Mouse (Mus musculus): ENCODE results near the gene Erg. TPM values are rescaled to one million over a fixed set of nuclear protein-coding genes. Genes with fewer than 3 reads are reported as not detected.

The Erg gene
- total RNA-seq, 2 experiments from 2014 or later: 8.1 to 9.1 TPM

DNA sequence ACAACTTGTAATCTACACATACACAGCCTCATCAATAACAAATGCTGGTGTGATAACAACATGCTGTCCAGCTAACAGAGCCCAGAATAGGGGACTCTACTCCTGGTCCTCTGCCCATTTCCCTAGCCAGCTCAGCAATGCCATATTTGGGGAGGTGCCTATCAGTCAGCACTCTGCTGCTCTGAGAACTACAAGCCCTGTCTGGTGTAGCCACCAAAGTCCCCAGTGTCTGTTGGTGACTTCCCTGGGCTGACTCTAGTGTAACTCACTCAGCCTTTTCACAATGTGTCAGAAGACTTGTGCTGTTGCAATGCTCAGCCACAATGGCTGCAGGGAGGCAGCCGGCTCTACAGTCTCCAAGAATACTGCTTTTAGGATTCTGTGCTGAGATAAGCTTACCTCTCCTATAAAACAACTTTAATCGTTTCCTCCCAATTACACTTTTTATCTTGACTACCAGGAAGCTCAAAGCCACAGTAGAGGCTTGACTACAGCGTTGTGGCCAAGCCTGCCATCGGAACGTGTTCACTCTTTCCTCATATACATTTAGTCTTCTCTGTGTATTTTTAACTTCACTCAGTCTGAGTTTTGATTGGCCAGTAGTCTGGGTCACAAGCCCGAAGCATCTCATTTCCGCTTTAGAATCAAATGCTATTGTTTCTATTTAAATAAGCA lies 201.0 kb downstream of the Erg start:
- Histone ChIP-seq H3K27ac (no peak overlapping the region), H3K4me3 (no peak overlapping the region)
- DNase-seq: no peak
- TF ChIP-seq CTCF (IDR thresholded peaks at IDR 0.05): no peak
- intact Hi-C loops (cut with DNase I): no loop called here

DNA sequence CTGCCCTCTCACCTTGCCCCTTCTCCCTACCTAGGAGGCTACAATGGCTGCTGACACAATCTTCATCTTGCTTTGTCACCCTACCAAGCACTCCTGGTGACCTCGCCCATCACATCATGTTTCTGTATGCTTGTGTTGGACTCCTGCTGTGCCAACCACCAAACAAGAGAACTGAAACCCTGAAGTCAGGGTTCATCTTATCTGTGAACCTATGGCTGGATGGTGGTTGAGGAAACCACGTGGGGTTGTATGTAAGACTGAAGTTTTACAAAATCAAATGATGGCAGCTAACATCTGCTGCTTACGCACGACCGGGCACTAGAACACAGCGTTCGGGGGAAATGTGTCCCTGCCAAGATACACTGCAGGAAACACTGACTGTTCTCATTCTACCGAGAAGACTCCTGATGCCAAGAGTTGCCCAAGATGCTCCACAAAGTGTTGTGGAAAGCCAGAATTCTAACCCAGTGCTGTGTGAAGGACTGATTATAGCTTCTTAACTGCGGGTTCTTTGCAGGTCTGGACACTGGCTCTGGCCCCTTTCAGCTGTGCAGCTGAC lies 201.7 kb downstream of the Erg start:
- DNase-seq: no peak
- no peak overlapping the region for H3K4me3 ChIP-seq
- no peak overlapping the region for H3K27ac ChIP-seq
- intact Hi-C loops (cut with DNase I): no loop called here
- TF ChIP-seq CTCF (IDR thresholded peaks at IDR 0.05): no peak

DNA sequence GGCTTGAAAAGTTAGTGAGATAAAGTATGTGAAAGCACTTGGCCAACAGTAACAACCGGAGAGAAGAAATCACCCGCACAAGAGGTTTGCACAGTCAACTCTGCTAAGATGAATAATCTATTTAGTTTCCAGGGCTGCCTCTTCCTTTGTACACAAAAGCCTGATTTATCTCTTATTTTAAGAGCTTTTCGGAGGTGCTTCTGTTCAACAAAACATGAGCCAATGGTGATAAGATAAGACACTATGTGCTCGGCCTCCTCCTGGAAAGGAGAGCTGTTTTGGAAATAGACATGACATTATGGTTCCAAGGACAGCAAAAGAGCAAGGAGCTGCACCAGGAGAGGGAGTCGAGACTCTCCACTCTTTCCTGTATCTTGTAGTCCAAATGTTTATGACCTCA lies 204.1 kb downstream of the Erg start:
- intact Hi-C loops (cut with DNase I): no loop called here

DNA sequence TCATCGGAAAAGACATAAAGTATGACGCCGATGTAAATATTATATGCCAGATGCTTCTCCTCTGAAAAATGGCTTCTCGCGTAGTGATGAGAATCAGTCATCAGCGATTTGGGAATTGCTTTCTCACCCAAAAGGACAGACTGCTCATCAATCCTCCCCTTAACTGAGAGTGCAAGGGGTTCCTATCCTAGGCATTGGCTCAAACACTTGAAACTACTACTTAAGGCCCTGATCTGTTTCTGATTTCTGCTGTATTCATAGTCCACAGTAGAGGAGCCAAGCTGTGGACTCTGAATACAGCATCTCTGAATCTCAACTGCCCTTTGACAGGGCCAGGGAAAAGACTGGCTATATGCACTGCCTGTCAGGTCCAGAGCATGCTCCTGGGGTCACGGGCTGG lies 209.6 kb downstream of the Erg start:
- Histone ChIP-seq H3K4me3 (no peak overlapping the region), H3K27ac (no peak overlapping the region)
- intact Hi-C loops (cut with DNase I): no loop called here
- DNase-seq: no peak
- no peak for TF ChIP-seq CTCF (IDR thresholded peaks at IDR 0.05)

More for the DNA sequence above, 204.1 kb downstream of the Erg start:
- Histone ChIP-seq H3K27ac (no peak overlapping the region), H3K4me3 (no peak overlapping the region)
- DNase-seq: no peak
- no peak for TF ChIP-seq CTCF (IDR thresholded peaks at IDR 0.05)

DNA sequence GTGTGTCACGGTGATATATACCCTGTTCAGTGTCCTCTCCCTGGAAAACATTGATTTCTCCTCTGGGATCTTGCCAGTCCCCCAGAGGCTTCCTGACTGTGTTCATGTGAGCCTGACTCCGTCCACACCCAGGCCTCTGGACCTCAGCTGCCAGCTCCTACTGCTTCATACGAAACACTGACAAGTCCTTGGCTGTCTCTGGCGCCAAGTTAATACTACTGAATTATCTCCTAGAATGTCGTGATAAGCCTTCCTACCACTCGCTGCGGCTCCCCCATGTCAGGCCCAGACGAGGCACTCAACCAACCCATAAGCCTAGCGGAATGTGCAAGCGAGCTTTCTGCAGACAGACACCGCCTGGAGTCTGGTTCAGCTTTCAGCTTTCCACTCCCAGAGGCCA lies 210.0 kb downstream of the Erg start:
- no peak overlapping the region for H3K27ac ChIP-seq

DNA sequence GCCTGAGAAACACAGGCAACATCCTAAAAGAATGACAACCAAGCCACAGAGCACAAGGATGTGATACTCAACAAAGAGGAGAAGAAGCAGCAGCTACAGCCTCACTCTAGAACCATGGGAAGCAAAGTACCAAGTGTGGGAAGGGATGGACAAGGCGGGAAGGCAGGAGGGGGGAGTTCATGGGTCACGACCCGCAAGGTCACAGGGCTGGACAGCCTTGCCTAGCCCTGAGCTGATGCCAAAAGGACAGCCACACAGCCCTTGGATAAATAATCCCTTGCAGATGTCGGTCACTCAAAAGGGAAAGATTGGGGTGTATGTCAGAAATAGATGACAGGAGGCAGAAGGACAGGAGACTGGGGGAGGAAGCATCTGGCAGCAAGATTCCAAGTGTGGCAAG lies 211.7 kb downstream of the Erg start:
- H3K27ac ChIP-seq: no peak overlapping the region
- TF ChIP-seq CTCF (IDR thresholded peaks at IDR 0.05): no peak
- DNase-seq: no peak
- intact Hi-C loops (cut with DNase I): no loop called here
- H3K4me3 ChIP-seq: no peak overlapping the region

More for the DNA sequence above, 210.0 kb downstream of the Erg start:
- no peak for DNase-seq
- H3K4me3 ChIP-seq: no peak overlapping the region
- TF ChIP-seq CTCF (IDR thresholded peaks at IDR 0.05): no peak
- intact Hi-C loops (cut with DNase I): no loop called here

DNA sequence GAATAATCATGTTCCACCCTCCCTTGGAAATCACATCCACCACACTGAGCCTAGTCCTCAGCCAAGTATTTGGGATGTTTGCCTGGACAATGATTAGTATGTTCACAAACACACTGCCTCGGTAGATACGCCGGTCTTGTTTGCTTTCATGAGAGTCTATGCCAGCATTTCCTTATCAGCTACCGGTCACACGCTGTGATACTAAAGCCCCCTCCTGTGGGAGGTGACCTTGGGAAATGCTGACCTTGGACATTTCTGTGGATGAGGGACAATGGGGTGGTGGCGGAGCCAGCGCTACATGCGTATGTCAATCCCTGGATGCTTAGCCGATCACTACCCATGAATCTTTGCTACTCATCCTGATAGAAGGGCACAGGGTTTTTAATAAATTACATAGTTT lies 213.4 kb downstream of the Erg start:
- intact Hi-C loops (cut with DNase I): no loop called here
- no peak for DNase-seq
- Histone ChIP-seq H3K4me3 (no peak overlapping the region), H3K27ac (no peak overlapping the region)
- no peak for TF ChIP-seq CTCF (IDR thresholded peaks at IDR 0.05)

DNA sequence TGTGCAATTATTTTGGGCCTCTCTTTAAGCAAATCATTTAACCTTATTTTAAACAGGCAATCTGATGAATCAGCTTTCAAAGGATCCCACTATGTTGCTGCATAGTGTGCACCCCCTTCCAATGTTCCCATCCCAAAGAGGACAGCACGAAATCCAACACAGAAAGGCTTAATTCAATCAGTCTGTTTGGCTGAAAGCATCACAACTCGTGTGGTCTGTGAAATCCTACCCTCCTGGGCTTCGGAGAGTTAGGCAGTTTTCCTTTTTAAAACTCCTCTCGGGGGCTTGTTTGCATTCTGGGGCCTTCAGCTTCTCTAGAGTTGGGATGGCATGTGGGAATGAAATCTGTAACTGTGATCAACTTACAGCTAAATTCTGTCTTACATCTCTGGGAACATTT lies 214.7 kb downstream of the Erg start:
- TF ChIP-seq CTCF (IDR thresholded peaks at IDR 0.05): no peak
- no peak overlapping the region for H3K4me3 ChIP-seq
- intact Hi-C loops (cut with DNase I): no loop called here
- H3K27ac ChIP-seq: no peak overlapping the region
- no peak for DNase-seq

DNA sequence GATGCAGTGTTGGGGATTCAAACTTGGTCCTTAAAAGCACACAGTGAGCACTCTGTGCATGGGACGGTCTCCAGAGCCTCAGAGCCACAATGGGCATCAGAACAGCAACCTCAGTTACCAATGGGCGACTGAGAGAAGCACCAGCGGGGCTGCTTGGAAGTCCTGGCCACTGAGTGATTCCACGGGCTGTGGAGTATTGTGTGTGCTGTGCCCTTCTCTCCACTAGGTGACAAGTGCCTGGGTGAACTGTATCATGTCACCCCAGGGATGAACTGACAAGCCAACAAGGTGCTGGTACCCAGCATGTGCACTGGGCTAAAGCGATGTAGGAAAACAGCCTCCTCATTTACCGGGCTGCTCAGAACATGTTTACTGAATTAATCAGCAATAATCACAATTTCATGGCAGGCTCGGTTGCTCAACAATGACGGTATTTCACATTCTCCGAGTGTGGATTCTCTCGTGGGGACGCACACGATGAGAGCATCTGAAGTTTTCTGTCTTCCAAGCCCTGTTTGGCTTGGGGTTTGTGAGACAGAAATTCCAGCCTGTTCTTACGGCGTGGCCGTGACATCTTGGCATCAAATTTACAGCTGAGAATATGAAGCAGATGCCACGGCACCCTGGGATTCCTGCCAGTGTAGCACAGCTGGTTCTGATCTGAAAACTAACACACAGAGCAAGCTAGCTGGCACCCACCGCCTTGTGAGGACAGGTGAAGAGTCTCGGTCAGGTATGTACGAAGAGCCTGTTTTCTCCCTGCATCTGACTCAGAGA lies 219.2 kb downstream of the Erg start:
- no peak overlapping the region for H3K27ac ChIP-seq
- DNase-seq: peak; percentile 34
- no peak for TF ChIP-seq CTCF (IDR thresholded peaks at IDR 0.05)
- intact Hi-C loops (cut with DNase I): no loop called here
- no peak overlapping the region for H3K4me3 ChIP-seq

DNA sequence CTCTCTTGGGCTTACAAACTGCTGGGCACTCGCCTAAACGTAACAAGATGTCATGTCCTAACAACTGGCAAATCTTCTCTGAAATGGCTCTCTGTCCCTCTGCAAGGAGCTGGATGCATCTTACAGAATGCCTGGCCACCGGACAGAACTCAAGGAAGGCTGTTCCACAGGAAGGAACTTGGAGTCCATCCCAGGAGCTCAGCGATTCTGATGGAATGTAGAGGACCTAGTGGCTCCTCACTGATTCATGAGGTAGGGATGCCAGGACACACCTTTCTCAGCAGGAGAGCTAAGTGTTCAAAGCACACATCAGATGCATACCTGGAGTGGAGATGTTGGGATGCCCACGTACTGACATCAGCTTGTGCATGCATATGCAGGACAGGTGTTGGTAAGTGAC lies 221.2 kb downstream of the Erg start:
- H3K27ac ChIP-seq: no peak overlapping the region
- H3K4me3 ChIP-seq: no peak overlapping the region
- intact Hi-C loops (cut with DNase I): no loop called here
- no peak for TF ChIP-seq CTCF (IDR thresholded peaks at IDR 0.05)
- no peak for DNase-seq

DNA sequence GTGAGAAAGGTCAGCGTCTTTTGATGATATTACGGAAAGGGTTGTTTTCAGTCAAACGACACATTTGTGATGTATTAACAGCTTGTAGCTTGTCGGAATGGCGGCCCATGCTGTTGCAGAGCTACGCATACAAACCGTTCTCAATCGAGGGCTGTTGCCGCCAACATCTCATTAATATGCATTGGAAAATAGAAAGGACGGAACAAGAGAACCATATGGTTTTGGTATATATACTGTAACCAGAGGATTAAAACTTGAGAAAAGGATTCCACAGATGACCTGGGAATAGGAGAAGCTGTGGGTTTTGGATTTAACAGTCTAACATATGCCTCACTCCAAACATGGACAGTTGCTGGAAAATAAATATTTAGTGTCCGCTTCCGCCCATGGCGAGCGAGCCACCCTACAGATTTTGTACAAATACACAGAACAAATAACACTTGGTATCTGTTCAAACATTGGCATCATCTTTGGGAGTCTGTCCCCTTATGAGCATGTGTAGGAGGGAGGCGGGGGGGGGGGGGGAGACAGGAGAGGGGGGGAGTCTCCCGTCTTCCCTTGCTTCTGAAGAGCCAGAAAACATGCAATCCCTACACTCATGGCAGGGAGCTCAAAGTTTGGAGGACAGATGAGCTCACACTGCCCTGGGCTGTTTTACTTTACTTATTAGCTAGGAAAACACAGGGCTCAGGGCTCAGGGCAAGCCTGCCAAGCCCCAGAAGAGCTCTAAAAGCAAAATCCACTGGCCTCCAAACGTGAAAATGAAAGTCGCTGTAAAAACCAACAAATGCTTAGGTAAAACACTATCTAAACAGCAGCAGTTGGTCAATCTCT lies 222.5 kb downstream of the Erg start:
- H3K27ac ChIP-seq: no peak overlapping the region
- intact Hi-C loops (cut with DNase I): no loop called here
- no peak overlapping the region for H3K4me3 ChIP-seq
- TF ChIP-seq CTCF (IDR thresholded peaks at IDR 0.05): no peak
- no peak for DNase-seq

DNA sequence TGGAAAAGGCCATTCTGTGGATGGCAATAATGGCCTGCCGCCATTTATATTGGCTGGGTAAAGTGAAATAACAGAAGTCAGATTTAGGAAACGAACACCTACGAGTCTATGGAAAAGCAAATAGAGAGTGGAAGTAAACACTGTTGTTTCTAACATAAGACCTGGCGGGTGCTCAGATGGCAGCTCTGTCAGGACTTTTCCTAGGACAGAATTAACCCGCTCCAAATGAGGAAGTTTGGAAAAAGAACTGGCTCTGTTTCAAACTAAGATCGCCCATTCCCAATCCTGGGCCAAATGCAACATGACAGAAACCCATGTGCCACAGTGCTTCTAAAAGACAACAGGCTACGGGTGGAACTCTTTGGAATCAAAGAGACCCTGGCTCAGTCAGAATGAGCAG lies 224.4 kb downstream of the Erg start:
- 0 out of 2 replicates have a peak overlapping the region, but pooled peaks have one; percentile 16 for H3K27ac ChIP-seq
- intact Hi-C loops (cut with DNase I): no loop called here
- TF ChIP-seq CTCF (IDR thresholded peaks at IDR 0.05): no peak
- H3K4me3 ChIP-seq: no peak overlapping the region
- no peak for DNase-seq

Measured in gastrocnemius, adult 2 months (tissue).